Mouse (Mus musculus) kidney, embryonic 14.5 days (tissue): ENCODE measurements around the gene Psd. TPM values are rescaled to one million over a fixed set of nuclear protein-coding genes. Genes with fewer than 3 reads are reported as not detected.

ENCODE experiments used
- ATAC-seq: fragments of 200-750 bp; cut with Nextera tagmentation; 2 replicates; pipeline ENCODE4 v1.8.0; 2017; ENCODE audit warnings: moderate number of reproducible peaks, mild to moderate bottlenecking, moderate TSS enrichment, moderate library complexity; ENCODE audit not compliant: low FRiP score, low TSS enrichment
- H3K27ac ChIP-seq: fragments of 300-500 bp; sonication (generic); 2 replicates; pipeline ENCODE4 v1.5.1; 2014; ENCODE audit warnings: low read depth, mild to moderate bottlenecking, low read length, moderate library complexity, mixed read lengths
- H3K27me3 ChIP-seq: fragments of 300-500 bp; sonication (generic); 2 replicates; pipeline ENCODE4 v1.6.1; 2014; ENCODE audit warnings: mild to moderate bottlenecking, low read length; ENCODE audit not compliant: control insufficient read depth, insufficient read depth
- H3K36me3 ChIP-seq: fragments of 300-500 bp; sonication (generic); 2 replicates; pipeline ENCODE4 v1.6.1; 2014; ENCODE audit warnings: low read length, mixed read lengths; ENCODE audit not compliant: control insufficient read depth, insufficient read depth
- H3K4me1 ChIP-seq: fragments of 300-500 bp; sonication (generic); 2 replicates; pipeline ENCODE4 v1.6.1; 2014; ENCODE audit warnings: low read length, mixed read lengths; ENCODE audit not compliant: control insufficient read depth, insufficient read depth
- H3K4me2 ChIP-seq: fragments of 300-500 bp; sonication (generic); replicated peaks from 2 replicates; pipeline ENCODE4 v1.6.1; 2014; ENCODE audit warnings: low read depth, mild to moderate bottlenecking, low read length
- H3K4me3 ChIP-seq: fragments of 300-500 bp; sonication (generic); 2 replicates; pipeline ENCODE4 v1.5.1; 2014; ENCODE audit warnings: mild to moderate bottlenecking, low read length
- H3K9ac ChIP-seq: fragments of 300-500 bp; sonication (generic); 2 replicates; pipeline ENCODE4 v1.6.1; 2014; ENCODE audit warnings: low read depth, mild to moderate bottlenecking, low read length, moderate library complexity
- H3K9me3 ChIP-seq: fragments of 300-500 bp; sonication (generic); 2 replicates; pipeline ENCODE4 v1.6.1; 2016; ENCODE audit warnings: low read length; ENCODE audit not compliant: control insufficient read depth
- WGBS: fragments of 180-500 bp; shearing (Covaris S2); extraction: QIAGEN DNeasy Blood & Tissue Kit; methylation state at CpG from one replicate; pipeline ENCODE4 v1.1.7; 2014; 5-methylcytosine and 5-hydroxymethylcytosine counted together
- polyA plus RNA-seq: library from polyadenylated mRNA; unstranded; fragments of >200 nt; fragmentation: Nextera tagmentation; extraction: Ambion mirVana; gene quantifications from 2 replicates; pipeline ENCODE4 v1.2.1, GENCODE M21; 2014

Psd gene
- polyA plus RNA-seq, 1 experiment from 2014 or later = 1.7 TPM

DNA sequence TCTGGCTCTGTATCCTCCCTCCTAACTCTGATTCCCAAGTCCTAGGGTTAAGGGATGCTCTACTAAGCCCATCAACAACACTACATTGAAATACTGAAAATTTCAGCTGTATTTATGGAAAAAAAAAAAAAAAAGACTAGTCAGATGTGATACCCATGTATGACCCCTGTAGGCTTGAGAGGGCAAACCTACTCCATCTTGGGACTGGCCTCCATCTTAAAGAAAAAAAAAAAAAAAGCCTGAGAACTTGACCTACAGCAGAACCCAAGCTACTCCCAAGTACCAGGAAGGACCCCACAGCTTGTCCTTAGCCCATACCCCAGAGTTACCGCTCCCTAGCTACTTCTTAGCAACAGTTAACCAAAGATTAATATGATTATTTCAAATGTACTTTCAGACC lies 20.2 kb upstream of the Psd start:
- no peak for ATAC-seq

DNA sequence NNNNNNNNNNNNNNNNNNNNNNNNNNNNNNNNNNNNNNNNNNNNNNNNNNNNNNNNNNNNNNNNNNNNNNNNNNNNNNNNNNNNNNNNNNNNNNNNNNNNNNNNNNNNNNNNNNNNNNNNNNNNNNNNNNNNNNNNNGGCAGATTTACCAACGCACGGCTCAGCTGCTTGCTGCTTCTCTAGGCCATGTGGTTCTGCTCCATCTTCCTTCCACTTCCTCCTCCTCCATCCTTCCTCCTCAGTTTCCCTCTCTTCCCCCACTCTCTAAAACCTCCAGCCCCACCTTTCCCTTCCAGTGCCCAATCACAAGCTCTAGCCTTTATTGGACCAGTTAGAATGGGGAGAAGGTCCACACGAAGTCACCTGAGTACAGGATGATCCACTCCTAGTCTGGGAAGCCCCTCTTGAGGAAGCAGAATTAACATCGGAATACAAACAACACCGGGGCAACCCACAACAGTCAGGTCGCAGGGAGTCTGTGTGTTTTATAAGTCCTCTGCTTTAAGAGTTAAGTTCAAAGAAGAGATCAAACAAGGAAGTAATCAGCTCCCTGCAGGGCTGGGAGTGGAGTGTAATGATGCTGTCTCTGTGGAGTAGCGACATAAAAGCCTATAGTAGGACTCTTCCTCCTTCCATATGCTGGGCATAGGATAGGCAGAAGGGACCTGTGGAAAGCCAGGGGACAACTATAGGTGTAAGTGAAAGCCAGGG lies 17.9 kb upstream of the Psd start:
- Histone ChIP-seq H3K4me3 (no peak overlapping the region), H3K9ac (no peak overlapping the region), H3K4me2 (no peak overlapping the region), H3K36me3 (no peaks in the 10 kb centered on the region), H3K4me1 (peaks cover 14% of the 10 kb centered on the region), H3K9me3 (no peaks in the 10 kb centered on the region), H3K27ac (no peak overlapping the region), H3K27me3 (no peaks in the 10 kb centered on the region)
- WGBS = 17% methylated on average over 7 of the region's 7 CpGs
- no peak for ATAC-seq

More for the DNA sequence above, 20.2 kb upstream of the Psd start:
- WGBS = 100% methylated on average over 1 of the region's 1 CpGs
- Histone ChIP-seq H3K4me1 (peaks cover 9% of the 10 kb centered on the region; the same call in 1 of the 2 replicates), H3K27me3 (no peaks in the 10 kb centered on the region), H3K9me3 (no peaks in the 10 kb centered on the region), H3K4me3 (no peak overlapping the region), H3K9ac (no peak overlapping the region), H3K27ac (no peak overlapping the region), H3K36me3 (no peaks in the 10 kb centered on the region), H3K4me2 (no peak overlapping the region)

DNA sequence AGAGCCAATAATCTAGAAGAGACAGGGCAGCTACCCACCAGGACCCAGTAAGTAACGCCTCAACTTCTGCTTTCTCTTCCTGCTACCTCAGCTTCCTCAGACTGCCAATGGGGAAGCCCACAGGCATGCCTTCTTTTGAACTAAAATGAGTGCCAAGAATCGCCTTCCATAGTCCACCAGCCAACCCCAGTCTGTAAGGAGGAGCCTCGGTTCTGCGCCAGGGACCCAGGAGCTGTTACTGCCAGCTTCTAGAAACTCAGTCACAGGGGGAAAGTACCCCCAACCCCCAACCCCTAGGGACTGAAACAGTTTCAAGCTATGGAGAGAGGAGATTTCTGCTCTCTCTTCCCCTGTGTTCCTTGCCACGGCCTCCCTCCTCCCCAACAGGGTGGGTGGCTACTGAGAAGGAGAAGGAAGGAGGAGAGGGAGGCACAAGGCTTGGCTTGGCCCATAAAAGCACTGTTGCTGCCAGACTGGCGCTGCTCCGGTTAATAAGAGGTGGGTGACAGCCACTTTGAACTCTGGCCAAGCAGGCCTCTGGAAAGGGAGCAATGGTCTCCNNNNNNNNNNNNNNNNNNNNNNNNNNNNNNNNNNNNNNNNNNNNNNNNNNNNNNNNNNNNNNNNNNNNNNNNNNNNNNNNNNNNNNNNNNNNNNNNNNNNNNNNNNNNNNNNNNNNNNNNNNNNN lies 12.5 kb upstream of the Psd start:
- no peak for ATAC-seq
- Histone ChIP-seq H3K4me2 (no peak overlapping the region), H3K36me3 (no peaks in the 10 kb centered on the region), H3K27me3 (no peaks in the 10 kb centered on the region), H3K27ac (no peak overlapping the region), H3K9ac (no peak overlapping the region), H3K4me1 (peaks cover 15% of the 10 kb centered on the region; the same call in 1 of the 2 replicates), H3K4me3 (no peak overlapping the region), H3K9me3 (no peaks in the 10 kb centered on the region)
- WGBS = 69% methylated on average over 7 of the region's 7 CpGs

DNA sequence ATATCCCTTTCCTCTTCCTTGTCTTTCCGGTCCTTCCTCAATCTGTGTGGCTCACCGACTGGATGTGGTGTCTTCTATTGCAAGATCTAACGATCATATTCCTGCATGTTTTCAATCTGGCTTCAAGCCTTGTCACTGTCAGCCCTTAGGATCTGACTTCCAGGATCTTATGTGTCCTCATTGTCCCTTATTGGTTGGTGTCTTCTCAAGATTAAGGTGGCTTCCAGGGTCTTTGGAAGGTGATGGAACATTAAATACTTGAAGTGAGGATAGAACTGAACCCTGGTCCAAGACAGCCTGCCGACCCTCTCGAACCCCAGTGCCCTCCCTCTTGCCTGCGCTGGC lies 12.0 kb upstream of the Psd start:
- ATAC-seq = 0 out of 2 replicates have a peak, but pooled peaks have one; percentile 17
- Histone ChIP-seq H3K9me3 (no peaks in the 10 kb centered on the region), H3K9ac (no peak overlapping the region; the same call in 1 of the 2 replicates), H3K4me3 (peak overlapping the region; percentile 70), H3K27ac (no peak overlapping the region), H3K4me2 (peak overlapping the region; percentile 37), H3K27me3 (no peaks in the 10 kb centered on the region), H3K36me3 (no peaks in the 10 kb centered on the region), H3K4me1 (peaks cover 15% of the 10 kb centered on the region; the same call in 1 of the 2 replicates)
- WGBS = 51% methylated on average over 6 of the region's 6 CpGs

DNA sequence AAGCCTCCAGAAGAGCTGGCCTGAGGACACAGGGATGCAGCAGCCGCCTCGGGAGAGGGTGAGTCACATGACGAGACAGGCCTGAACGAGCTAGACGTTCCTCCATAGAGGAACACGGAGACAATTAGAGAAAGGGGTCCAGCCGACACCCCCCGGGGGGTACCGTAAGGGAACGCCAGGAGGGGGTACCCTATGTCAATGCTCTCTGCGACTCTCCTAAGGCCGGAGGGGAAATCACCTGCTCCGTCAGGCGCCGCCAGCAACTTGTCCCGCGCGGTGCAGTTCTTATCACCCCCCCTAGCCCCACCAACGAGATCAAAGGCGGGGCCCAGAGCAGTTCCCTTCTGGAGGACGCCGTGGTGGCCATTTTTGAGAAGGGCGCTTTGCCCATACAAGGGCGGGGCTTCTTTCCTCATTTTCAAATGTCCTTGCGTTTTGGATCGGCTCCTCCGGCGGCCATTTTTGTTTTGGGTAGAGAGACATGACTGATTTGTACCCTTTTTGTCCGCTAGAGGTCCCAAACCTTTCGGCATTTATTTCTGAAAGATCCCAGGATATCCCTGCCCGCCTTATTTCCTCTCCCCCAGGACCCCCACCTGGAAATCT lies 11.5 kb upstream of the Psd start, which contains the start of gene Cuedc2:
TSS of gene Cuedc2 (minus strand) at position 372 of the 606 bp plus-strand sequence.
- Histone ChIP-seq H3K9me3 (no peaks in the 10 kb centered on the region), H3K9ac (peak within 1 kb of the TSS; percentile 76), H3K27me3 (no peaks in the 10 kb centered on the region), H3K4me1 (peaks cover 15% of the 10 kb centered on the region; the same call in 1 of the 2 replicates), H3K4me2 (peak within 1 kb of the TSS; percentile 44), H3K27ac (no peak within 1 kb of the TSS), H3K36me3 (no peaks in the 10 kb centered on the region), H3K4me3 (peak within 1 kb of the TSS; percentile 70)
- 0% methylated on average over 31 of the region's 31 CpGs for WGBS
- peak; percentile 89 for ATAC-seq

DNA sequence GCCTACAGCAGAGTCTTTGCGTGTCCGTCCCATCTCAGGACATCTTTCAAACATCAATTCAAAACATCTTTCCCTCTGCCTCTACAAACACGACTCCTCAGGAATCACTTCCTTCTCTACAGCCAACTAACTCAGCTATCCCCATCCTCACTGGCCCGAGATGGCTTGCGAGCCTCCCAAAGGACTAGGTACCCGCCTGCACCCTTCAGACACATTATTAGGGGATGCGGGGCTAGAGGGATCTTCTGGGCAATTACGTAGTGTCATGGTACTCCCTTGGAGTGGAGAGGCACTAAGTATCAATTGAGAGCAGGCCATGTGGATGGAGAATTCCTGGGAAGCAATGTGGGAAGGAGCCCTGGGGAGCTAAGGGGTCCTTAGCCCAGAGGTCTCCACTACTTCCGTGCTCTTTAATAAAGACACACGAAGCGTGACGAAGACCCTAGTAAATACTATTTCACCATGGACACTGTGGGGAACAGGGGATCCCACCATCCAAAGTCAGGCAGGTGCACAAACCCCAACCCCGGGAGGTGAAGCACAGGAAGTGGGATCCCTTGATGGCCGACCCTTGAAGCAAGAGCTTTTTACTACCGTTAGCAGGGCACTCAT lies 10.9 kb upstream of the Psd start:
- peaks cover 15% of the 10 kb centered on the region; the same call in 1 of the 2 replicates for H3K4me1 ChIP-seq
- peak; percentile 12 for ATAC-seq
- no peaks in the 10 kb centered on the region for H3K9me3 ChIP-seq
- H3K4me3 ChIP-seq = peak overlapping the region; percentile 70
- H3K4me2 ChIP-seq = peak overlapping the region; percentile 44
- no peaks in the 10 kb centered on the region for H3K27me3 ChIP-seq
- H3K9ac ChIP-seq = peak overlapping the region; percentile 76
- 33% methylated on average over 15 of the region's 15 CpGs for WGBS
- H3K36me3 ChIP-seq = no peaks in the 10 kb centered on the region
- H3K27ac ChIP-seq = no peak overlapping the region

DNA sequence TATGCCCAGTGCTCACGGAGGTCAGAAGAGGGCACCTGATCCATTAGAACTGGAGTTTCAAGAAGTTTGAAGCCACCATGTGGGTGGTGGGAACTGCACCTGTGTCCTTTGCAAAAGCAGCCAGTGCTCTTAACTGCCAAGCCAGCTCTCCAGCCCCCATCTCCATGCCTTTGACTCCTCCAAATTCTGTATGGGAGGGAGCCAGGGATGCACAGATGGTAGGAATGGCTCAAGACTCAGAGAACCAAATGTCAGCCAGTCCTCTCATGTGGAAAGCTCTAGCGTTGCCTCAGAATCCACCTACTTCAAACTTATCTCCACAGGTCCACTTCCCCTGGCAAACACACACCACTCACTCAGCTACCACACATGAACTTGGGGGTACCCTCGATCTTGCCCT lies 7.0 kb upstream of the Psd start:
- H3K4me3 ChIP-seq = no peak overlapping the region
- H3K4me2 ChIP-seq = no peak overlapping the region
- ATAC-seq = no peak
- no peaks in the 10 kb centered on the region for H3K27me3 ChIP-seq
- no peak overlapping the region for H3K9ac ChIP-seq
- H3K36me3 ChIP-seq = peaks cover 21% of the 10 kb centered on the region
- peaks cover 11% of the 10 kb centered on the region; the same call in 1 of the 2 replicates for H3K4me1 ChIP-seq
- no peak overlapping the region for H3K27ac ChIP-seq
- WGBS = 96% methylated on average over 3 of the region's 3 CpGs
- no peaks in the 10 kb centered on the region for H3K9me3 ChIP-seq

DNA sequence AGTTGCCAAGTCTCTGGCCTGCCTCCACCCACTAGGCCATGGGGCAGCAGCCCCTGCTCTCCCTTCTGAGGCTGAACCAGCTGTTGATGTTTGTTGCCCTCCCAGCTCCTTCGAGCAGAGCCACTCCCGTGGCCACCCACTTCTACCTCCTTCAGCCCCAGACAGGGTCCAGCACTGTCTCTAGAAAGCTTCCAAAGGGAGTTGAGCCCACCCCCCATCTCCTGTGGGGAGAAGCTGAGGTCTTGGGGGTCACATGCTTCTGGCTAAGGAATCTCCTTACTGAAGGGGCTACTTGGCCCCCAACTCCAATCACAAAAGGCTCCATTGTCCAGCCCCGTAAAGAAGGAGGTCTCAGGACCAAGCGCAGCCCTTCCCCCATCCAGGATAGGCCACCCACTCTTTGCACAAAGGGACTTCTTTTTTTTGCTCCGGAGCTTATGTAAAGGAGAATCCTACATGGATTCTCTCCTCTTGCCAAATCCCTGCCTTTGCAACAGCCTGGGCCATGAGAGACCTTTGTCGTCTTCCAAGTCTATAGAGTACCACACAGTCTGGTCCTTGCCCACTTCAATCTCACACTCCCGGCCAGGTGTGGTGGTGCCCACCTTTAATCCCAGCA lies 5.9 kb upstream of the Psd start:
- H3K27me3 ChIP-seq = no peaks in the 10 kb centered on the region
- H3K4me2 ChIP-seq = no peak overlapping the region
- H3K36me3 ChIP-seq = peaks cover 21% of the 10 kb centered on the region
- H3K9me3 ChIP-seq = no peaks in the 10 kb centered on the region
- ATAC-seq = no peak
- H3K4me3 ChIP-seq = no peak overlapping the region
- no peak overlapping the region for H3K27ac ChIP-seq
- H3K9ac ChIP-seq = no peak overlapping the region
- 73% methylated on average over 7 of the region's 7 CpGs for WGBS
- H3K4me1 ChIP-seq = peaks cover 12% of the 10 kb centered on the region; the same call in 1 of the 2 replicates
